Mouse (Mus musculus) myocyte (in vitro differentiated cells): ENCODE results near the gene Gm10681.

Experiments used
- MAX ChIP-seq: IDR thresholded peaks from one replicate; pipeline ENCODE4 v1.6.1; 2011; ENCODE audit warnings: low read depth, mild to moderate bottlenecking, control low read depth
- MYOG ChIP-seq, 3 experiments: IDR thresholded peaks; one replicate each; pipeline ENCODE4 v1.6.1; 2011; ENCODE audit warnings: control low read depth in 2 of 3, low read depth in 2 of 3, mild to moderate bottlenecking in 2 of 3; ENCODE audit not compliant: insufficient read length in 2 of 3, control insufficient read depth in 1 of 3, insufficient read depth in 1 of 3
- SRF ChIP-seq: IDR thresholded peaks from one replicate; pipeline ENCODE4 v1.6.1; 2011; ENCODE audit warnings: low read depth; ENCODE audit not compliant: control insufficient read depth, insufficient read length

GRCm38 (mm10) chr3:98613963-98614362, 25.4 kb upstream of the Gm10681 start:
- TF ChIP-seq SRF (no peak), MAX (no peak), MYOG (IDR thresholded peaks at IDR 0.05; ENCODE audit: control insufficient read depth in 1 of 3, insufficient read depth in 1 of 3, insufficient read length in 2 of 3, low read depth in 2 of 3) (no peak)
